Mouse (Mus musculus) lung, postnatal 0 days (tissue): Measurements from ENCODE around the gene Acvr1c.

Experiments used
- CTCF ChIP-seq: IDR thresholded peaks from 2 replicates; pipeline ENCODE4 v1.5.1; 2016; ENCODE audit warnings: antibody characterized with exemption, mild to moderate bottlenecking
- EP300 ChIP-seq: IDR thresholded peaks from 2 replicates; pipeline ENCODE4 v1.6.1; 2016; ENCODE audit warnings: antibody characterized with exemption, mild to moderate bottlenecking, control low read depth

GRCm38 (mm10) chr2:58237487-58237886 is 120.2 kb downstream of the Acvr1c start:
- TF ChIP-seq CTCF (no peak), EP300 (no peak)
